Mouse (Mus musculus): ENCODE results near the gene Taar7e.

- TF ChIP-seq CTCF (IDR thresholded peaks at IDR 0.05; ENCODE audit: low read depth) (no peak), EP300 (IDR thresholded peaks at IDR 0.05; ENCODE audit: low read depth) (no peak)
These were observed 21.6 kb downstream of the Taar7e start for GRCm38 (mm10) chr10:24058986-24059385.

Measured in liver, postnatal 0 days (tissue).